Comparison of ENCODE assay signal across 8 mouse cellular contexts in genomic region chr11:70562287-70562994, GRCm38 (mm10). TPM values are rescaled to one million over a fixed set of nuclear protein-coding genes. Genes with fewer than 3 reads are reported as not detected.
DNase-seq lines count a peak whose midpoint lies in the region; ATAC-seq lines count a peak whose summit lies in the region.

Gene Mink1, plus strand, starts transcription at chr11:70562881.

- peaks cover 32% of the 10 kb centered on the region for H3K36me3 ChIP-seq in megakaryocyte, embryonic 14.5 days (replicated peaks; ENCODE audit: low read length)

- no peaks in the 10 kb centered on the region for H3K27me3 ChIP-seq in megakaryocyte, embryonic 14.5 days (replicated peaks)

- no peaks in the 10 kb centered on the region for H3K9me3 ChIP-seq in megakaryocyte, embryonic 14.5 days

- peak; percentile 66 for ATAC-seq in inflammation-experienced regulatory T-cells, adult 6 months

- peaks cover 74% of the 10 kb centered on the region for H3K4me1 ChIP-seq in megakaryocyte, embryonic 14.5 days

- DNase-seq in adrenal gland, adult 18-20 months (ENCODE audit: low spot score in 2 of 2), result peak; percentile 86 to 88
- peak; percentile 96 for DNase-seq in embryo, embryonic 11 days
- DNase-seq in gastrocnemius, postnatal 25 days, result peak; percentile 92
- DNase-seq in left cerebral cortex, adult 9 months (ENCODE audit: low spot score in 2 of 2), result peak; percentile 89 to 92
- peak; percentile 93 to 95 for DNase-seq in right cerebral cortex, postnatal 10 days (ENCODE audit: low spot score in 2 of 2)
- peak; percentile 89 for DNase-seq in urinary bladder, postnatal 14 days (ENCODE audit: low spot score)

- peak within 1 kb of the TSS; percentile 98 for H3K4me3 ChIP-seq in megakaryocyte, embryonic 14.5 days (replicated peaks)

RNA-seq across cellular contexts. Expression of gene Mink1, which starts in this region (rescaled TPM):
- 10 to 100 TPM; 45.8 to 49.6 TPM for total RNA-seq in adrenal gland, adult 18-20 months (2021)
- 10 to 100 TPM; 26.3 to 27.2 TPM for total RNA-seq in gastrocnemius, postnatal 25 days (2021)
- 10 to 100 TPM in 1 of 3 experiments, 1 to 10 TPM in 2; 6.2 to 11.8 (median 9.2) TPM for polyA plus RNA-seq in inflammation-experienced regulatory T-cells, adult 6 months (2017; shearing (Covaris generic))
- 122 and 129 TPM in 2 replicates for polyA plus RNA-seq in megakaryocyte, embryonic 14.5 days (2012; ENCODE audit: insufficient read depth, low replicate concordance)

Comparison
In these comparisons a context has a peak if more than half of its experiments do, and no peak if none do; other contexts are left out.
1. Peak in every context shown above with its lines: DNase-seq, ATAC-seq and H3K4me3 ChIP-seq.